Mouse (Mus musculus) testis, postnatal 14 days (tissue): ENCODE data around the gene Prr18.

Source experiments
- DNase-seq: peaks from one replicate; pipeline ENCODE4 v3.0.0; 2021; ENCODE audit warnings: low spot score

Gene Prr18

DNA sequence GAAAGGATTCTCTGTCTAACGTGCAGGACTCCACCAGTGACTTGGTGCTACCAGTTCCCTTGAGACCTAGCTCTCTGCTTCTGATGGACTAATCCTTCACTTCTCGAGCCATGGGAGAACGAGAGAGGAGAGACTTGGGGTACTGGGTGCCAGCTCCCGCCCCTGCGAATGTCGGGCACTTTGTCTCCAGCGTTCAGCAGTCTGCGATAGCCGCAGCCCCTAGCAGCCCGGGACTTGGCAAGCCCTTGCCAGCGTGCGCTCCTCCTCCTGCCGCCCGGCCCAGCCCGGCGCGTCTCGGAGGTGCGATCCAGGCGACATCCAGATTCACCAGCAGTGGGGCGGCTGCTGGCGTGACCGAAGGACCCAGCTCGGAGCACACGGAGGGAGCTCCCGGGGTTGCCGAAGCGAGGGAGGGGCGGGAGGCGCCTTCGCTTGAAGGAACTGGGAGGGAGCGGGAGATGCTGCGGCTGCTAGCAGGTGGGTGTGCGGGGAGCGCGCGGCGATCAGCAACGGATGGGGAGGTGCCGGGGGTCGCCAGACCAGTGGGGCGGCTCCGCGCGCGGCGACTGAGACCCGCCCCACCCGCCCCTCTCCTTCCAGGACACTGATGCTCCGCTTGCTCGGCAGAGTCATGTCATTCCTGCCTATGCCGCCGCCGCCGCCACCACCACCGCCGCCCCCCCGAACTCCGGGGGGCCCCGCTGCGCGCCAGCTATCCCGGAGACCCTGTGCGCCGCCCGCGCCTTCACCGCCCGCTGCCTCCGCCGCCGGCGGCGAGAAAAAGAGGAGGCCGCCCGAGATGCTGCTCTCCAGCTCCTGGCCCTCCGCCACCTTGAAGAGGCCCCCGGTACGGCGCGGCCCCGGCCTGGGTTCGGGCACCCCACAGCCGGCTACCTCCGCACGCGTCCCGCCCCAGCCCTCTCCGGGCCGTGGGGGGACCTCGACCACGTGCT is 3.4 kb downstream of the Prr18 start:
- DNase-seq: no peak

DNA sequence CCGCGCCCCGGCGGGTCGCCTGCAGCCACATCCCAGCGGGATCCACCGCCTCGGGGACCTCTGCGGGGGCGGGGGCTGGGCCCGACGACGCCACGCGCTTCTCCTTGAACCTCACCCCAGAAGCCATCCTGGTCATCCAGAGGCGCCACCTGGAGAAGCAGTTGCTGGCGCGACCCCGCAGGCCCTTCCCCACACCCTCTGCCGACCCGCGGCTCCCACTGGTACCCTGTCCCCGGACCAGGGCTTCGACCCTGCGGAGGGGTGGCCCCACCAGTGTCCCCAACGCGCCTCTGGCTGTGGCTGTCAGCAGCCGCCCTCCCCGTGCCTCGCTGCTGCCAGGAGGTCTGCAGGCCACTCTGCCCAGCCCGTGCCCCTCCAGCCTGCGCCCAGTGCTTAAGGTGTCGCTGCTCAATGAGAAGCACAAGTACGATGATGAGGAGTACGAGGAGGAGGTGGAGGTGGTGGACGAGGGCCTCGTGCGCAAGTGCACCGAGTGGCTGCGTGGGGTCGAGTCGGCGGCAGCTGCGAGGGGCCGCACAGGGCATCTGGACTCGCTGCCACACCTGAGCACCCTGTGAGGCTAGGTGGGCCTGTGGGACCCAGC is 4.2 kb downstream of the Prr18 start:
- no peak for DNase-seq

DNA sequence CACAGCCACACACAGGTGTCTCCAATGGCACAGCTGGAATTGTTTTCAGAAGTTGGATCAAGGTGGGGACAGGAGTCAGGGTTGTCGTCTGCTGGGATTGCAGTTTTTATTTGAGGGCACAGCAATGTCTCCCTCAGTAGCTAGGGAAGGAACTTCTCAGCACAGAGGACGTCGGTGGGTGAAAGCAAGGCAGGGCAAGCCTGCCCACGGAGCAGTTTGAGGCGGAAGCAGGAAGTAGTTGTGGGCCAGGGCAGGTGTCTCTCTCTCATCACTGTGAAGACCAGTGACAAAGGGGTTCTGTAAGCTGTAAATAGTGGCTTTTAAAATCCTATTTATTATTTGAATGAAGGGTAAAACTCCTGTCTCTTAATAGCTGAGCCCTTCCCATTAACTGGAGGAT is 5.4 kb downstream of the Prr18 start:
- DNase-seq: no peak

DNA sequence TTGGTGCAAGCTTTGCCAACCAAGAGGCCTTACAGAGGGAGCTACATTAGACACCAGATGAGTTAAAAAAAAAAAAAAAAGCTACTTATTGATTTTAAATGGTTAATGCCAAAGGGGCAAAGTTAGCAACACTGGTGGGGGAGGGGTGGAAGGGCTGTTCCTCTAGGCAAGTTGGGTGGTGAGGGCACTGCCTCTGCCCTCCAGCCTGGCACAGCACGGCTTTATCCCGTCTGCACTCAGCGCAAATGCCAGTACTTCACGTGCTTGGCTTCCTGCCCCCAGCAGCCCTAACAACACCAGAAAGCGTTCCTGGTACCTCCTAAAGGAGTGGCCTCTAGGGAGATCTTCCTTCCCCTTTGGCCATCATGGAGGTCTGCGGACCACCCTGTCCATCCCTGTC is 6.2 kb downstream of the Prr18 start:
- no peak for DNase-seq

DNA sequence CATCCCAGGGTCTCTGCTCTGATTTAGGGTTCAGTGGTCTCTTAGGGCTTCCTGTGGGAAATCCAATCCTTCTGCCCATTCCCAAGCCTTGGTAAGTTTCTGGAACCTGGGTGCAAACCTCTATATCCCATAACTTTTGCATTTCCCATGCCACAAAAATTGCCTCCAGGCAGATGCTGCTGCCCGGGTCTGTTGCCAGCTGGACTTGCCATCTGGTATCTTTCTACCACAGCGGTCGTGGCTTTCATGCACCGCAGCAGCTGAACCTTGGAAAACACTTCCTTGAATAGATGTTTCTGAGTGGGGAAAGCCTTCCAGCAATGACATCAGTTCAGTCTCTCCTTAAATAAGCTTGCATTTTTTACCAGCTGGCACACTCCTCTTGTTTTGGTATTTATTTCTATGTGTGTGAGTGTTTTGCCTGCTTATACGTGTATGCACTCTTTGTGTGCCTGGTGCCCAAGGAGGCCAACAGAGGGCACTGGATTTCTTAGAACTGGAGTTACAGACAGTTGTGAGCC is 10.6 kb downstream of the Prr18 start:
- no peak for DNase-seq

DNA sequence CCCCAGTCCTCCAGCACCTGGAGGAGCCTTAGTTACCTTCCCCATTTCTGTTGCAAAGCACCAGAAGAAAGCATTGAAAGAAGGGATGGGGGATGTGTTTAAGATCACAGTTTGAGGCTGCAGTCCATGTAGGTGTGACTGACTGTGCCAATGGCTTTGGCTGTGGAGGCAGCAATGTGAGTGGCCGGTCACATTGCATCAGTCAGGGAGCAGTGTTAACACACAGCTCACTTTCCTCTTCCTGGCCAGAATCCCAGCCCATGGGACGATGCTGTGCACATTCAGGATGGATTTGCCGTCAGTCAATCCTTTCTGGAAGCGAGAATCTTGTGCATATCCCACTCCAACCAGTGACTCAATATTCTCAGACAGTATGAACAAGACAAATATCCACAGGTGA is 11.7 kb downstream of the Prr18 start:
- DNase-seq: no peak

DNA sequence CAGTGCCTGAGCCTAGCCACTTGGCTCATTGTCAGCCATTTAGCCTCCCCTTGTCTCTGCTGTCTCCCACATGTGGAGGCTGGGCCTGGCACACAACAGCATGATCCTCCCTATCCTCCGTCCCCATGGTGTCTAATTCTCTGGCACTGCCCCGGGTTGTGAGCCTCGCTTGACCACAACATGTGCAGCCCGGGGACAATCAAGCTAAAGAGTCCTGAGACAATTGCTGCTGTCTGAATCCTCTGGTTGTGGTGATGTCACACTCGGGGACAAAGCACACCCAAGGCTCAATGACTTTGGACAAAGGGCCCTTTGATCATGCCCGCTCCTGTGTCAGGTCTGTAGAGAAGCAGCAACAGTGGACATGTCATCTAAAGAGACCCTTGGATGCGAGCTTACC is 13.8 kb downstream of the Prr18 start:
- DNase-seq: no peak

DNA sequence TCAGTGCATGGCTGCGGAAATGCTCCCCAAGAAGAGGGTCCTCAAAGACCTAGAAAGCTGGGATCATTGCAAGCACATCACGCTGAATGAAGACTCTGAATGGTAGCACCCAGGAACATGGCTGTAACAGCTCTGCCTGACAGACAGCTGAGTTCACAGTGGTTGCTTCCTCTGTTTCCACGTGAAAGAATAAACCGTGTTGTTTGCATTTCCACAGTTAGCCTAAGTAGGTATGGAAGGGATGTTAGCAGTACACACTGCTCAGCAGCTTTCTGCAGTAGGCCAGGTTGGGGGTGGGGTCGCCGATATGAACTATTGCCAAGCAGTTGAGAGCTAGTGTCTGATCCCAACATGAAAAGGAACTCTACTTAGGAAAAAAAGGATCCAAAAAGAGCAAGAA is 18.4 kb downstream of the Prr18 start, which contains the start of gene T2:
TSS of gene T2 (plus strand) at position 301 of the 400 bp plus-strand sequence.
- DNase-seq: no peak

DNA sequence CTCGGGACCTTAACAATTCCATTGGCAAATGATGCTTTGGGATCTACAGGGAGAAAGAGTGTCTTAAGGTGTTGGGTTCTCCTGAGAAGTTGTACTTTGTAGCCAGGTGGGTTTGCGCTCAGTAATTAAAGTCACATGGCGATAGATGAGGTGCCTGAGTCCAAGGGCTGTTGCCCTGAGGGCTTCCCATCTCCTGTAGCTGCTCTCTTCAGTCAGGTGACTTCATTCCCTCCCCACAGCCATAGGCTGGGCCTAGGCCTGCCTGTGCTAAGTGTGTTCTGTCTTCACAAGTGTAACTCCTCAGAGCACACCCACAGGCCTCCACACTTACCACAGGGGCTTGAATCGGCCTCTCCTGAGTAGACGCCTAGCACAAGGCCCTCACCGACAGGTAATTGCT is 20.2 kb downstream of the Prr18 start:
- DNase-seq: no peak

DNA sequence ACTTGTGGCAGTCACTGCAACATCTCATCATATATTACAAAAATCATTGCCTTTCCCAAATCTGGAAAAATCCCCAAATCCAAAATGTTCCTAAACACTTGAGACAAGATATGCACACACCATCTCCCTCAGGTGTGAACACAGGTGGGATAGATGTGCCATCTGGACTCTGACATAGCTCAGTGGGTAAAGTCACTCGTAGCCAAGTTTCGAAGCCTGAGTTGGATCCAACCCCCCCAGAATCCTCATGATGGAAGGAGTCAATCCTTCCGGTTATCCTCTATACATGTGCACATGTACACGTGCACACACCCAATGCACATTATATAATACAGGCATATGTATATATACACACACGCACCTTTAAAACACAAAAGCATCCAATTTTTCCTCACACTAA is 23.6 kb downstream of the Prr18 start:
- no peak for DNase-seq

DNA sequence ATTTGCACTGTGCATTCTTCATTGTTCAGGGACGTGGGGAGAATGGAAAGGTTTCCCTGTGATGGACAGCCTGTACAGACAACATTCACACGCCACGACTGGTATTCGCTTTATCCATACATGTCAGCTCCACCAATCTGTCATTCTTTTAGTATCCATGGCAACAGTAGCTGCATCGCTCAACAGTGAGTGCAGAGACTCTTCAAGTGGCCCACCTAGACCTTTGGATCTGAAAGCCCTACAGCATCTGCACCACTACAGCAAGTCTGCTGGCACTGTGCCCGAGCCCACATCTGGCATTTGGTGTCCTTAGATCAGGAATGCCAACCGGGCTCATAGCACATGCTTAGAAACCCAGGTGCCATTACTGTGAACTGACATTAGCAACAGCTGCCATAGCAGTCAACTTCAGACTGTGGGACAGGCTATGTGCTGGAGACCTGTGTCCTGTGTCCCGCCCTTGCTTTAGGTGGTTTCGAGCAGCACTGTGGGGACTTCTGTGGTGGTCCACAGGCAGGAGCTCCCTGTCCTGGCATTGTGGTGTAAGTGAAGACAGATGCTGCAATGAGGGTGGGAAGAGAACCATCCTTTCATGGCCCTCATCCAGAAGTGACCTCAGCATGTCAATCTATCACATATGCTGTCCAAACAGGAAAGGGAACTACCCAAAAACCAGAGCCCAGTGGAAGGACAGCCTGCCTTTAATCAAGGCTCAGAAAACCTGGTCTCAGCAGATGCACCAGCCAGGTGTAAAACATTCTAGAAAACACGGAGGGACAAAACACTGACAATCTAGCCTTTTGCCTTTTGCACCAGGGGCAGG is 24.2 kb downstream of the Prr18 start:
- DNase-seq: no peak

DNA sequence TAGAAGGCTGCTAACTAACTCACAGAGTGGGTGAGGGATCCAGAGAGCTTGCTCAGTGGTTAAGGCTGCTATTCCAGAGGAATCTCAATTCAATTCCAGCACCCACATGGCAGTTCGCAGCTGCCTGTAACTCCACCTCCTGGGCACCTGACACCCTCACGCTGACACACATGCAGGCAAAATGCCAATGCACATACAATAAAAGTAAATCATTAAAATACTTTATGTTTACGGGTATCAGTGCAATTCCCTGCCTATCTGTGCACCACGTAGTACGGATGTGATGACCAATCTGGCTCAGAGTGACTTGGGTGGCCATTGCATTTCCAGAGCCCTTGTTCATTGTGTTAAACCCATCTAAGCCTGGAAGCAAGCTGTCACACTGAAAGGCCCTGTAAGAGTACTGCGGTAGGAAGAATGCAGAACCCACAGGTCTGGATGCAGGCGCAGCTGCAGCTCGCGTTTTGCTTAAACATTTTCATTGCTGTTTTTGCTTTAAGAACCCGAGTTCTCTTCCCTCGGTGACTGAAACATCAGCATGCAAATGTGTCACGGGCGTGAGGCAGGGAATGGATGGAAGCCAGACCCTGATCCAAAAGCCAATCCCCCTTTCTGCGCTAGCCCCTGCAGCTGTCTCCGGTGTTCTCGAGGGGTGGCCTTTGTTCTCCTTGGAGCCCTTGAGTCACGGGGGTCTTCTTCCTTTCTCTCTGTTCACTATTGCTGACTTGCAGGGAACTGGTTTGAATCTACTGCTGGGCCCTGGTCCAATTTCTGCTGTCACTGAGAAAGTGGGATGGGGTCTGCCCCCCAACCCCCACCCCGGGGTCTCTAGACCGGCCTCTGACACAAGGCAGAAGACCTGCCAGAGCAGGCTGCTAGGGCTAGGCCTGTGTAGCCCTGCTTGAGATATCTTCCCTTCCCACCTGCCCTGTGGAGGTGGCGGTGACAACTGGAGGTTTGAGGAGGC is 30.5 kb downstream of the Prr18 start:
- DNase-seq: no peak

DNA sequence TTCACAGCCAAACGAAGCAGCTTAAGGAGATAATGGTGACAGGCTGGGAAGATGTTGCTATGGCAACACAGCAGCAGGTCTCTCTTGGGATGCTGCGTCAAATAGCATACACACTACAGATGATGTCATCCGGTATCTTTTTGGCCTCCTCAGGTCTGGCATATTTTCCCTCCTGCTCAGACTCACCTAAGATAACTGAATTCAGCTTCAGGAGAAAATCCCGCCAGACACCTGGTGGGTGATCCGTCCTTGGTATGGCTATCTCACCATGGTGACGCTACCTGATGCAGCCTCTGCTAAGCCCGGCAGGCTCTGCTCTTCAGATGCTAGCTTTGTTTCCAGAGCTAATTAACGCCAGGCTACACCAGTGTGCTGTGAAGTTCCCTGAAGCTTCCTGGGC is 31.3 kb downstream of the Prr18 start:
- DNase-seq: no peak

DNA sequence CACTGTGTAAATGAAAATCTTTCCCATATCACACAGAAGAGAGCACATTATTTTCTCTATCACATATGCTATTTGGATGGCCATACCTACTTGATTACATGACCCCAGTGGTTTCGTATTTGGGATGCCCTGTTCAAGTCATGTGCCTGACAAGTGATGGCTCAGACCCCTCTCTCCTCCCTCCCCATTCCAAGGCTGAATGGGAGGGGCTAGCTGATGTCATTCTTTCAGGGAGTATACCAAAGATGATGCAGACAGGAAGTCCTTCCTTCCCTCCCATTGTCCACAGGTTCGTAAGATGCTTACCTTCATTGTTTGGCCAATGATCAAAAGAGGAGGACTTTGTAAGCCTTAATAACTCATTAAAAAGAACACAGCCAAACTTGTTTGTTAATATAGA is 31.9 kb downstream of the Prr18 start:
- no peak for DNase-seq

DNA sequence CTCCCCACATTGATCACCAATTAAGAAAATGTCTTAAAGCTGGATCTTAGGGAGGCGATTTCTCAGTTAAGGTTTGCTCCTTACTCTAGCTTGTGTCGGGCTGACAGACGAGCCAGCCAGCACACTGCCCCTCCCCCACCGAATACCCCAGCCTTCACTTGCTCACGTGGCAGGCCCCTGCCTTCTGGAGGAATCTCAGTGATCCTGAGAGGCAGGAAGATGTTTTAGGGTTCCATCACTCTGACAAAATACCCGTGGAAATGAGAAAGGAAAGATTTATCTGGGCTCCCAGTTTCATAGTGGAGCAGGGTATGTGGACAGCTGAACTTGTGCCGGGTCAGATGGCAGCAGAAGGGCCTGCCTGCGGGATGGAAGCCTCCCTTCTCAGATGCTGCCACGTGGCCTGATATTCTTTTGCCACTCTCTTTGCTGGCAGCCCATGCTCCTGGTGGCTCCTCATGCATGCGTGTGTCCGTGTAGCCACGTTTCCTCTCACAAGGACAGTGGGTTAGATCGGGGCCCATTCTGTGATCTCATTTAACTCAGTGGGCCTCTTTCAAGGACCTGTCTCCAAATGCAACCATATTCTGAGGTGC is 33.5 kb downstream of the Prr18 start:
- no peak for DNase-seq

DNA sequence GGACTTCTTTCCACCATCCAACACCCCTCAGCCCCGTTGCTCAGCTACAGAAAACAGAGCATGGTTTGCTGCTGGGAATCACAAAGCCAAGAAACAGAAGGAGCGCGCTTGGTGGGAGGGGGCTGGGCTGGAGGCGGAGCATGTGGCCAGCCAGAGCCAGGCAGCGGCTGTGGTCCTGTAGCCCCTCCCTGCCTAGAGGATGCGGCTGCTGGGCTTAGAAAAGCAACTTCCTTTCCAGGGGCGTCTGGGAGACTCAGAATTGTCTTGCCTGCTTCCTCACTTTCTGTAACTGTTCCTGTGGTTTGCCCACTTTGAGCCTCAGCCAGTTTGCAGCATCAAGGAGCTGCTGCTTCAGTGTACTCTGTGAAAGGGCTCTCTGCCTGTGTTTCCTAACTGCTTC is 34.6 kb downstream of the Prr18 start:
- peak; percentile 19 for DNase-seq

DNA sequence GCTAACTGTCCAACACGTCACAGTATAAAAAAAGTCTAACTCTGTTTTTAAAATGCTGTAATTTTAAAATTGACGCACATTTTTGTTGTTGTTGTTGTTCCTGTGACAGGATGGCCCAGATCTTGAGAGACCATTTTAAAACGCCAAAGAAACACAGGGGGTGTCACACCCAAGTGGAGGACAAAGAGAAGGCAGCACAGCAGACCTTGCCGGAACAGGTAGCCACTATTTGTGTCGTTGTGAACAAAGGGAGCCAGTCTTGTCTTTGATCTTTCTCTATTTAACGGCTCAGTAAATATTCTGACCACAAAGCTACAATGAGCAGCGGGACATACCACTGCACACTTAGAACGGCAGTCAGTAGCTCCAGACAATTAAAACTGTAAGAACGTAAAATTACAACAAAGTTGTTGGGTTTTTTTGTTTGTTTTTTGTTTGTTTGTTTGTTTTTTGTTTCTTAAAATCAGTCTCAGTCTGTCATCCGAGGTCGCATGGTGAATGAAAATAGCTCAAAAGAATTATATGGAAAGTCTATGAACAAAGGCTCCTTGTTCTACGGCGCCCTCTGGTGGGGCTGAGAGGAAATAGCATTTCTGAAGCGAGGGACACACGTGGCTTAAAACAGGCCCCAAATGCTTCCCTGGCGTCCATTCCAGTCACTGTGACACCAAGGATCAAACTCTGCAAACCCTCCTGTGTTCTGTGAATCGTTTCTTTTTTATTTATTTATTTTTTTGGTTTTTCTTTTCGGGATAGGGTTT is 35.2 kb downstream of the Prr18 start:
- peak; percentile 60 for DNase-seq

DNA sequence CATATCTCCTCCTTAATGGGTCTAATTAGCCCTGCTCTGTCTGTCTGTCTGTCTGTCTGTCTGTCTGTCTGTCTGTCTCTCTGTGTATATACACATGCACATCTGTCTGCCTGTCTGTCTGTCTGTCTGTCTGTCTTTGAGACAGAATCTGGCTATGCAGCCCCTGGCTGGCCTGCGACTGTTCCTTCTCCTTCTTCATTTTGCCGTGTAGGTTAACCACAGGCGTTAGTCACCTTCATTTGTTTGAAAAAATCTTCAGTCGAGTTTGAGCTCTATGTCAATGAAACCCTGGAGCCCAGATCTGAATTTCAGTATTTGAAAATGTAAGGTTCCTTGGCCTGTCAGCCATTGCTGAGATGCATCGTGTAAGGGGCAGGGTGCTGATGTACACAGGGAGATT is 40.0 kb downstream of the Prr18 start:
- no peak for DNase-seq

DNA sequence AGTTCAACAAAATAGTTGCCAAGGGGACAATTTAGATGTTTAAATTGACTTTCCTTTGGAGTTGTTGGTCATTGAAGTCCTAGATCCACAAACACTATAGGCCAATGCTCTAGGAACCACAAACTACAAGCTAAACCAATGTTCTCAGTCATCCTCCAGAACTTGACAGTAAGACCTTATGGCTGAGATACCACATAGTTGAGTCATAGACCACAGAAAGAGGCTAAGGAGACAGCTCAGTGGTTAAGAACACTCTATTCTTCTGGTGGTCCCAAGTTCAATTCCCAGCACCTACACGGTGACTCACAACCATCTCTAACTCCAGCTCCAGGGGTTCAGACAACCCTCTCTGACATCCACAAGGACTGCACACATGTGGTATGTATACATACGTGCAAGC is 48.2 kb downstream of the Prr18 start:
- DNase-seq: no peak

DNA sequence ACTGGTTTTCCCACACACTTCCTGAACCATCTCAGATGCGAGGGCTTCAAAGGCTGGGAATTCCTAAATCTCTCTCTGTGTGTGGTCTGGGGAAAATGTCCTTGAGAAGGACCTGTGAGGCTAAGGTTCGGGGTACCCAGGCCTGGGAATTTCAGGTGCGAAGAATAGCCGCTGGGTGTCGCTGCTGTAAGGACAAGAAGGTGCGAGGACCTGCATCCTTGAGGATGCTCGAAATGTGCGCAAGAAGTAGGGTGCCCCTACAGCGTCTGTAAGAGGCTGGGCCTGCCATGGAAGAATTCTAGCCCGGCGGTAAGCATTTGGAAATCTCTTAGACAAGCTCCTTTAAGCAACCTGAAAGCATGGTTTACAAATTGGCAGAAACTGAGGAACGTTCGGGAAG is 51.2 kb downstream of the Prr18 start:
- DNase-seq: no peak
